Mouse (Mus musculus) E14TG2a.4 (cell line): Measurements from ENCODE around the gene 4933428G20Rik.

Experiments used
- H3K27me3 ChIP-seq: 2 replicates; pipeline ENCODE4 v1.6.1; 2014; ENCODE audit warnings: low read length, control low read depth; ENCODE audit not compliant: insufficient read depth
- H3K36me3 ChIP-seq: 2 replicates; pipeline ENCODE4 v1.6.1; 2014; ENCODE audit warnings: low read length, control low read depth; ENCODE audit not compliant: insufficient read depth
- H3K4me1 ChIP-seq: replicated peaks from 2 replicates; pipeline ENCODE4 v1.6.1; 2014; ENCODE audit warnings: low read depth, low read length, control low read depth
- H3K4me3 ChIP-seq: replicated peaks from 2 replicates; pipeline ENCODE4 v1.5.1; 2014; ENCODE audit warnings: mild to moderate bottlenecking, low read length
- H3K9me3 ChIP-seq: 2 replicates; pipeline ENCODE4 v1.6.1; 2014; ENCODE audit warnings: low read length, control low read depth
- CTCF ChIP-seq: conservative IDR thresholded peaks from 2 replicates; pipeline ENCODE4 v1.5.1; 2014; ENCODE audit warnings: low read length
- NANOG ChIP-seq: IDR thresholded peaks from 2 replicates; pipeline ENCODE4 v1.6.1; 2014; ENCODE audit warnings: borderline replicate concordance, low read length, mixed read lengths
- POU5F1 ChIP-seq: IDR thresholded peaks from 2 replicates; pipeline ENCODE4 v1.6.1; 2014; ENCODE audit warnings: low read length, borderline replicate concordance

The 4933428G20Rik gene

DNA sequence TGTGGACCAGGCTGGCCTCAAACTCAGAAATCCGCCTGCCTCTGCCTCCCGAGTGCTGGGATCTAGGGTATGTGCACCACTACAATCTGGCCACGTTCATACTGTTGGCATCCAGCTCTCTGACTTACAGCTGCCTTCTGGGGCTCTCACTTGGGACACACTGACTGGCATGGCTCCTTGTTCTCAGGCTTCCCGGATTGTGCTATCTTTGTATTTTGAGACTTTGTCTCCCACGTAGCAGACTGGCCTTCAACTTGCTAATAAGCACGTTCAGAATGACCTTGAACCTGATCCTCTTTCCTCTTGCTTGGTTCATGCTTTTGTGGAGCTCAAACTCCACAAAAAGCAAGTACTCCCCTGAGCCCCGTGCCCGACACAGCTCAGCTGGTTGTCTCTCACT, 14.5 kb downstream of the 4933428G20Rik start:
- no peak for TF ChIP-seq NANOG
- Histone ChIP-seq H3K9me3 (no peaks in the 10 kb centered on the region), H3K4me1 (peaks cover 49% of the 10 kb centered on the region), H3K27me3 (no peaks in the 10 kb centered on the region), H3K36me3 (peaks cover 80% of the 10 kb centered on the region), H3K4me3 (no peak overlapping the region)

DNA sequence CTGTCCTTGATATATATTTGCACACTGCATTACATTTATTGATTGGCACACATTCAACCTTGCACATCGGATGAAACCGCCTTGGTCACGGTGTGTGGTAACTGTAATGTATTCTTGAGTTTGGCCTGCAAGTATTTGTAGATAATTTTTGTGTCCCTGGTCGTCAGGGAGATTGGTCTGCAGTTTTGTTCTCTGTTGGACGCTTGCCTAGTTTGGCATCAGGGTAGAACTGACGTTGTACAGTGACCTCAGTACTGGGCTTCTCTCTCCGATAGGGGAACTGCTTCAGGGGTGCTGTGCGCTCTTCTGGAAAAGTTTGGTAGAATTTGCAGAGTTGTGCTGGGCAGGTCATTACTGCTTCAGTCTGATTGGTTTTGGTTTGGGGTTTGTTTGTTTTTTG, 20.3 kb downstream of the 4933428G20Rik start:
- no peaks in the 10 kb centered on the region for H3K27me3 ChIP-seq
- TF ChIP-seq POU5F1 (no peak), NANOG (no peak), CTCF (no peak)
- no peak overlapping the region for H3K4me3 ChIP-seq
- H3K9me3 ChIP-seq, result no peaks in the 10 kb centered on the region
- H3K36me3 ChIP-seq, result peaks cover 93% of the 10 kb centered on the region
- H3K4me1 ChIP-seq, result peaks cover 51% of the 10 kb centered on the region

DNA sequence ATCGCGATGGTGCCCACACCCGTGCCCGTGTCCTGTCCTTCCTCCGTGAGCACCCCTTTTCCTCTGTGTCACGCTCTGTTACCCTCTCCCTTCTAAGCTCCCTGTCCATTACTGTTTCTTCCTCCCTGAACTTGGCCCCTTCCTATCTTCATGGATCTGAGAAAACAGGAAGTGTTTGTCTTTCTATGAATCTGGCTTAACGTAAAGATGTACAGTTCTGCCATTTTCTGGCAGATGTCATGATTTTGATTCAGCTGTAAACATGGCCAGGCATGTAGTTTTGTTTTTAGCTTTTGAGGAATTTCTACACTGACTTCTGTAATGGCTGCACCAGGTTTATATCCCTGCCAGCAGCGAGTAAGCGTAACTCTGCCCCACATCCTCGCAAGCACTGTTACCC, 21.1 kb downstream of the 4933428G20Rik start:
- Histone ChIP-seq H3K4me1 (peaks cover 51% of the 10 kb centered on the region), H3K27me3 (no peaks in the 10 kb centered on the region), H3K9me3 (no peaks in the 10 kb centered on the region), H3K36me3 (peaks cover 93% of the 10 kb centered on the region), H3K4me3 (no peak overlapping the region)
- TF ChIP-seq NANOG (no peak), POU5F1 (no peak), CTCF (no peak)

DNA sequence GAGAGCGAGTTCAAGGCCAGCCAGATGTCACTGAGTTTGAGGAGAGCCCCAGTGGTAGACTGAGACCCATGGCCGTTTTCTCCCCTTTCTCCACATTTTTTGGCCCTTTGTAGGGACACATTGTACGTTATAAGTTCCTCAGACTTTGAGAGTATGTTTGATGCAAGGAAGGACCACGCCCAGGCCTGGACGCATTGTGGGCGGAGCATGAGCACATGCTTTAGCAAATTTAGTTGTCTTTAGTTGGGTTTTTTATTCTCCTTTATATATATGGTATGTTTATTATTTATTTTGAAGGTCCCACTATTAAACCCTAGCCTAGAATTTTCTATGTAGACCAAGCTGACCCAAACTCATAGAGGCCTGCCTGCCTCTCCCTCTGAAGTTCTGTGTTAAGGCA, 21.8 kb downstream of the 4933428G20Rik start:
- Histone ChIP-seq H3K4me1 (peaks cover 52% of the 10 kb centered on the region), H3K27me3 (no peaks in the 10 kb centered on the region), H3K4me3 (no peak overlapping the region), H3K36me3 (peaks cover 97% of the 10 kb centered on the region), H3K9me3 (no peaks in the 10 kb centered on the region)
- no peak for TF ChIP-seq CTCF
- TF ChIP-seq POU5F1, result no peak
- no peak for TF ChIP-seq NANOG

DNA sequence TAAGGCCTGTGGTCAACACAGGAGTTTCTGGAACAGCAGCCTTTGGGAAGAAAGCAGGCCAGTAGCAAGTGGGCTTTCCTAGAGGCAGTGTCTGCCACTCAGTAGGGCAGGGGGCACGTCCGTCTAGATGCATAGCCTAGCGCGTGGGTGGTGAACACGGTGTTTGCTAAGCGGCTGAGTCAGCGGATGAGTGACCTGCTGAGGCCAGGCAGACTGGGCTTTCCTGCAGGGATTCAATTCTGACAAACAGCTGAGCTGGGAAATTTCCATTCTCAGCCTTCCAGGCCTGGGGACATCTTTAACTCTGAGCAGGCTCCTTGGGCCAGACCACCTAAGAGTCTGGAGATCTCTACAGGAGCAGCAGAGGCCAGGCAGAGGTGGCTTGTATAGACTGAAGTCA, 22.7 kb downstream of the 4933428G20Rik start:
- Histone ChIP-seq H3K36me3 (peaks cover 98% of the 10 kb centered on the region), H3K4me1 (peaks cover 59% of the 10 kb centered on the region), H3K4me3 (no peak overlapping the region), H3K9me3 (no peaks in the 10 kb centered on the region), H3K27me3 (no peaks in the 10 kb centered on the region)
- TF ChIP-seq CTCF (no peak), POU5F1 (no peak), NANOG (no peak)

DNA sequence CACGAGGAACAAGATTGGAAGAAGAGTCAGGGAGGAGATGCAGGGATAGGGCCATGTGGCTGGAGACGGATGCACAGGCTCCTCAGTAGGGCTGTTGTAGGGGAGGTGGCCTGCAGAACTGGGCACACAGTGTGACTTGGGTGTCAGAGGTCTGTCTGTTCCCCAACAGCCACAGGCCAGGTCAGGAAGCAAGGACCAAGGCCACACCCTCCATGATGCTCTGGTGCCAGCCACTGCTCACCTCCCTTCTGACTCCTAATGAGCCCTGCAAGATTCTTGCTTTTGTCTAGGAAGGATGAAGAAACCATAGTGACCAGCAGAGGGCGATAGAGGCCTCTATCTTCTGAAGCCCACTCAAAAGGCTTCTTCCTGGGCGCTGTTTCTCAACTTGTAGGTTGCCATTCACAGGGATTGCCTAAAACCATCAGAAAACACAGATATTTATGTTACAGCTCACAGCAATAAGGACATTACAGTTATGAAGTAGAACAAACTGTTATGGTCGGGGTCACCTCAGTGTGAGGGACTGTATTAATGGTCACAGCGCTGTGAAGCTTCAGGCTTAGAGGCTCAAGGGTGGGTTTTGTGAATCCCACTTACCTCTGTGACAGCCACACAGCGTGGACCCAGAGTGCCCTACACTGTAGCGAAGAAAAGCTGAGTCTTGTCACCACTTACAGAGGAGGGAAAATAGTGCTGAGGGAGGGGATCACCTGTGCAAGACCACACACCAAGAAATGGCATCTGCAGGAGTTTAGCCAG, 23.6 kb downstream of the 4933428G20Rik start:
- peak; percentile 68 for TF ChIP-seq CTCF
- TF ChIP-seq NANOG, result no peak
- no peak for TF ChIP-seq POU5F1
- peaks cover 68% of the 10 kb centered on the region for H3K4me1 ChIP-seq
- no peak overlapping the region for H3K4me3 ChIP-seq
- peaks cover 93% of the 10 kb centered on the region for H3K36me3 ChIP-seq
- no peaks in the 10 kb centered on the region for H3K9me3 ChIP-seq
- no peaks in the 10 kb centered on the region for H3K27me3 ChIP-seq

DNA sequence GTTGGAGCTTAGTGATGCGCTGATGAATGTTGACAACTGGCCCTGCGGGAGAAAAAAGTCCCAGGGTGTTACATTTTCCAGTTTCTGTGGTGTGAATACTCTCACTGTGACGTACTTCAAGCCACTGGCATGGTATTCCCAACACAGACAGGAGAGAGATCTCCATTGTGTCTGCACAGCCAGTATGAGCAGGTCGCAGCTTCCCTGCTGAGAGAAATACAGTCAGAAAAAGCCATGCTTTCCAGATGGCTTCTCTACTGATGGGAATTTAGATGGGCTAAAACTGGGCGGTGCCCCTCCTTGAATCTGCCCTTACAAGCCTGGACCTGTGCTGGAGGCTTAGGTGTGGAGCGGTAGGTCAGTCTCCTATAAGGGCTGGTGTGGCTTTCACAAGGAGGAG, 28.9 kb downstream of the 4933428G20Rik start:
- no peak for TF ChIP-seq CTCF
- no peak for TF ChIP-seq POU5F1
- no peak for TF ChIP-seq NANOG
- peaks cover 91% of the 10 kb centered on the region for H3K36me3 ChIP-seq
- H3K9me3 ChIP-seq, result no peaks in the 10 kb centered on the region
- no peaks in the 10 kb centered on the region for H3K27me3 ChIP-seq
- H3K4me1 ChIP-seq, result peaks cover 88% of the 10 kb centered on the region
- H3K4me3 ChIP-seq, result peak overlapping the region; percentile 20; the same call in 1 of the 2 replicates

DNA sequence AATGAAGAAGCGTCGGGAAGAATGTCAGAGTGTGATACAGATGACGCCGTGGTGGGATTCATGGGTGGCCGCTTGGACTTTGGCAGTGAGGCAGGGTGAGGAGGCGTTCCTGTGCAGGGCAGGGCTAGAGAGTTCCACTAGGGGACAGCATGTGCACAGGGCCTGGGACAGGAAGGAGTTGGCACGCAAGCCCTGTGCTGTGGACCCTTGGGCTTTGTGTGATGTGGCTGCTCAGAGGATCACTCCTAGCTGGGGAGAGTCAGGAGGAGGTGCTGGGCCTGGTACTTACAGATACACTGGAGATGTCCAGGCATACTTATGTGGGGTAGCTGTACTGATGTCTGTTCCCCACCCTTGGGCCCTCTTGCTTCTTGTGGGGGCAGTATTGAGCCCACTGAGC, 30.3 kb downstream of the 4933428G20Rik start:
- Histone ChIP-seq H3K9me3 (no peaks in the 10 kb centered on the region), H3K27me3 (no peaks in the 10 kb centered on the region), H3K36me3 (peaks cover 91% of the 10 kb centered on the region), H3K4me3 (no peak overlapping the region), H3K4me1 (peaks cover 89% of the 10 kb centered on the region)
- no peak for TF ChIP-seq NANOG
- no peak for TF ChIP-seq POU5F1
- TF ChIP-seq CTCF, result no peak

DNA sequence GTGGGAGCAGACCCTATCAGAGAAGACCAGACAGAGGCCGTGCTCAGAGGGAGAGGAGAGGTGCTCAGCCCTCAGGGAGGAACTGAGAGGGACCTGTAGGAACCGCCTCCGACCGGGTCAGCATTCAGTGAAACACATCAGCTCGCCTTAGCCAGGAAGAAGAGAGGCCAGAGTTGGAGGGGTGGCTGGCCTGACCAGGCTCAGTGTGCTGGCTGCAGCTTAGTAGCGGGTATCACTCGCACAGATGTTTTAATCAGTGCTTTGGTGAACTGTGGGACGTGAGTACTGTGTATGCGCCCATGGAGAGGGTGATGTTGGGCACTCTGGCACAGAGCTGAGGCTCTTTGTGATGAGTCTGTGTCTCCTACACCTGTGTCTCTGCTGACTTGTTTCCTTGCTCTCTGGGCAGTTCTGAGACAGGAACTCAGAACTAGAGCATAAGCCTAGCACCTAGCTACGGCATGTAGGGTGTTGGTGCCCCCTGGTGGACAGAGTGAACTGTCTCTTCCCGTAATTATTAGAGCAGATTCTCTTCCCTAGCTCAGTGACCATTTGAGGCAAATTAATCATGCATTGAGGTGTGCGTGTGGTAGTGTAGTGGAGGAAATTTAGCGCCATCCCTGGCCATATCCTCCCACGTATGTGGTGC, 31.4 kb downstream of the 4933428G20Rik start:
- Histone ChIP-seq H3K36me3 (peaks cover 91% of the 10 kb centered on the region), H3K9me3 (no peaks in the 10 kb centered on the region), H3K27me3 (peaks cover 2% of the 10 kb centered on the region; the same call in 1 of the 2 replicates), H3K4me3 (no peak overlapping the region), H3K4me1 (peaks cover 91% of the 10 kb centered on the region)
- TF ChIP-seq CTCF (peak; percentile 89), POU5F1 (no peak)
